Mouse (Mus musculus) urinary bladder, postnatal 36 days (tissue): ENCODE results near the gene Rab22a.

ENCODE experiments used
- DNase-seq, 2 experiments: peaks; one replicate each; pipeline ENCODE4 v3.0.0; 2022; ENCODE audit warnings: low spot score in 2 of 2, mixed read lengths in 1 of 2

Rab22a gene

DNA sequence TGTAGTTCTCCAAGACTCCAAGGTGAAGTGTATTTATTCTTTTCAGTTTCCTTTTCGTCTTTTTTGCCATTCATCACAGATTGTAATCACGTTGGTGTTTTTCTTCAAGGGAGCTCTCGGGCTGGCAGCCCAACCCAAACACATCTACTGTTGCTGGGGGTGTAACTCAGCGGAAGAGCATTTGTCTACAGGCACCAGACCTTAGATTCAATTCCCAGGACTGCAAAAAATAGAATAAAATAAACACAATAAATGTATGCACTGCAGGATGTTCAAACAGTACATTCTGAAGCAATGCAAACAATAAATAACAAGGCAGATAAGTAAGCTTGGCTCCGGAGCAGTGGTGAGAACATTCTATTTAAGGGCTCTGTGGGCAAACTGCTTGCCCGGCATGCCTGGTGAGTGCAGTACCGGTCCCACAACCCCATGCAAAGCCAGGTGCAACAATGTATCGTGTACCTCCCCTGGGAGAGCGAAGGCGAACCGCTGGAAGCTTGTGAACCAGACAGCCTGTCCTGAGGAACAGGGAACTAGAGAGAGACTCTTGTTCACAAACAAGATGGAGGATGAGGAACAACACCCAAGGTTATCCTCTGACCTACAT is 62.8 kb downstream of the Rab22a start:
- no peak for DNase-seq

DNA sequence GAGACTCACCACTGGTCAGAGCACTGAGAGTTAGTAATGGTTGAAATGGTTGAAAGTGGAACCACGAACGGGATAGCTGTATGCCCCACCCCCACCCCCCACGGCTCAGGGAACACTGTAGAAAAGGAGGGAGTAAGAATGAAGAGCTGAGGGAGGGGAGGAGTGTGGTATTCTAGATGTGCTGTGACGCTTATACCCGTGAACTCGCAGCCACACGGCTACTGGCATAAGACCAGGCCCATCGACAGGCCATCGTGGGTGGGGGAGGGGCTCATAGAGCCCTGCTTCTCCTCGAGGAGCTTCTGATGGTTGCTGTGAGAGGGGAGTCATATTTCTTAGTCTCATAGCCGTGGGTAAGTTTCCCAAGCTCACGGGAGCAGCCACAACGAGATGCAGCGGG is 64.8 kb downstream of the Rab22a start:
- no peak for DNase-seq

DNA sequence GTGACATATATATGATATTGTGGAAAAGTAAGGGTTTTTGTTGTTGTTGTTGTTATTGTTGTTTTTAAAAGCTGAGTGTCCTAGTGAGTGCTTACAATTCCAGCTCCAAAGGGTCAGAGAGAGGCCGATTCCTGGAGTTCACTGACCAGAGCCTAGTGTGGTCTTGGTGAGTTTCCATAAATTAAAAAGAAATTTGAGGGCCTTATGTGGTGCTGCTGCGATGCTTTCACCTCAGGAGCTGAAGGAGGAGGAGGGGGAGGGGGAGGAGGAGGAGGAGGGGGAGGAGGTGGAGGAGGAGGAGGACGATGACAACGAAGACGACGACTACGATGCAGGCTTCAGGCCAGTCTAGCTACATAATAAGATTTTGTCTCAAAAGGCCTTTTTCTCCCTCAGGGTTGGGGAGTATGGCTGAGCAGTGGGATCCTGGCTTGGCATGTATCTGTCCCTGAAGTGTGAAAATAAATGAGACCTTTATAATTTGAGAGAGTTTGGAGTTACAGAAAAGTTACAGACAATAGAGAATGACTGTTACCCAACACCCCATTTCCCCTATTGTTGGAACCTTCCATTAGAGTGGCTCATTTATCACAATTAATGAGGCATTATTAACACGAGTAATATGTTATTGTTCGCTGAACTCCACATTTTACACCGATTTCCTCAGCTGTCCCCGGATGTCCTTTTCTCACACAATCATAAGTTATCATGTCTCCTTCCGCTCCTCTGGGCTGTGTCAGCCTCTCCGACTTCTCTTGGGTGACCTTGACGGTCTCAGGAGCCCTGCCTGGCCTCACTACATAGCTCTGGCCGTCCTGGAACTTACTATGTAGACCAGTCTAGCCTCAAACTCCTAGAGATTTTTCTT is 65.6 kb downstream of the Rab22a start:
- DNase-seq: no peak

DNA sequence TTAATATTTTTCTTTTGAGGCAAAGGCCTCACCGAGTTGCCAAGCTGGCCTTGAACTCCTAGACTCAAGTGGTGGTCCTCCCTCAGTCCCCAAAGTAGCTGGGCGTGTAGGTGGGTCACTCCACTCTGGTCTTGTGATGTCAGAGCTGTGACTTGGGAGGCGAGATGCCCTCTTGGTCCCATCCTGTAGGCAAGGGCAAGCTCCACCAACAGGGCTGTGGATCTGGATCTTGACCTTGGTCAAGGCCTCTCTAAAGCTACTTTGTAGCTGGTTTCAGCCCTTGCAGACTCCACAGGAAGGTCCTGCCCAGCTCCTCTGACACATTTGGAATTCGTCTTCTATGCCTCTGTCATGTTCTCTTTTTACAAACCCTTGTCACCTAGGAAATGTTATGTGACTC is 66.3 kb downstream of the Rab22a start:
- no peak for DNase-seq

DNA sequence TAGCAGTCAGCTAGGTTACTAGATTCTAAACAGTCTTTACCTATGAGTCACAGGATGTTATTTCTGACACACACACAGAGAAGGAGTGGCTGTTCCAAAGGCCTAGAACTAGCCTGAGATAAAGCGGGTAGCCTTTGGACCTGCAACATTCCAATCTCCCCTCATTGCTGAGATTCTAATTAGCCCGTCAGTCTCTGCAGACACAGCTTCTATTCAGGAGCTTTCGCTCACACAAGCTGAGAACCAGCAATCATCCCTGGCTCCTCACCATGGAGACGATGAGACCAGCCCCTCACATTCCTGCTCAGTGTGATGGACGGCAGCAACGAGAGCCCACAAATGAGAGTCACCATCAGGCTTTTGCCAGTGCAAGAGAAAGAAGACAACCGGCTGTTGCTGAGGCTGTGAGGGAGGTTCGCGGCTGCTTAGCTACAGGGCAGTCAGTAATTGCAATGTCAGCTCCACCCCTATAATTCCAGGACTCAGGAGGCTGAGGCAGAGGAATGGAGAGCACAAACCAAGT is 70.9 kb downstream of the Rab22a start:
- no peak for DNase-seq

DNA sequence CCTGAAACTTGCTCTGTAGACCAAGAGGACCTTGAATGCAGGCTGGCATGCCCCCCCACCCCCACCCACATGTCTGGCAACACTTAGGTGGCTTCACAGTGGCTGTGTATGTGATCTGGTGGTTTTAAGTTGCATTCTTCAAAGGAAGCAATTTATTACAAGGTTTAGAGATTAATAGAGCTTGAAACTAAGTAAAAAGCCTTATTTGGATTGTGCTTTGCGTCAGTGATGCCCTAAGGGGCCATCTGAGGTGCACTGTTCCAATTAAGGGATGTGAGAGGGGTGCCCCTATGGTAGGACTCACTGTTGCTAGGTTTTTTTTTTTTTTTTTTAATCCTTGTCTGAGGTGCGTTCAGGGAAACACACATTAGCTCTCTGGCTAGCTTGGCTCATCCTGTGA is 74.9 kb downstream of the Rab22a start:
- DNase-seq: no peak

DNA sequence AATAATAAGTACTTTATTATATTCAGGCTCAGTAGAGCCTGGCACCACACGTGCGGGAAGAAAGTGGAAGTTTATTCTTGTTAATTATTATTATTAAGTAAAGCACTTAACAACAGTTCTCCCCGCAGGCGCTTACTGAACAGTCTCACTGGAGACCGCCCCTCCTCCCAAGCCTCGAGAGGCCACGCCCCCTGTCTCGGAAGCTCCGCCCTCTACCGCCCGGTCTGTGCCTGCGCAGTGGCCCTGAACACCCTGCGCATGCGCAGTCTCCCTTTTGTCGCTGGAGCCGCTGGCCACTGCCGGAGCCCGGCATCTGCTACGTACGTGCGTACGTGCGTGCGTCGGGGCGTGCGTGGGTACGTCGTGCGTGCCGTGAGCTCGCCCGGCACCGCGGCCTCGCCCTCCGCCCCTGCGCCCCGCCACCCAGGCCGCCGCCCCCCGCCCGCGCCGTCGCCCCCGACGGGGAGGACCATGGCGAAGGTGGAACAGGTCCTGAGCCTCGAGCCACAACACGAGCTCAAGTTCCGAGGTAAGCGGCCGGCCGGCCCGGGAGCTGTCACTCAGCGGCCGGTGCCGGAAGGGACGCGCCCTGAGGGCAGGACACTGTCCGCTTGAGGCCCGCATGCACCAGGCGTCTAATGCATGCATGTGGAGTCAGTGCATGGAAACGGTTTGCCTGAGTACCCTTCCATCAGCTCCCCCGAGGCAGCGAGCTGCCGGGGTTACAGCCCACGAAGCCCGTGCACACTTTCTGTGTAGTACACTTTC is 77.8 kb downstream of the Rab22a start, which contains the start of gene Vapb:
Gene Vapb (plus strand): TSS at position 290 of the 768 bp plus-strand sequence.
- DNase-seq: peak; percentile 99 to 100

DNA sequence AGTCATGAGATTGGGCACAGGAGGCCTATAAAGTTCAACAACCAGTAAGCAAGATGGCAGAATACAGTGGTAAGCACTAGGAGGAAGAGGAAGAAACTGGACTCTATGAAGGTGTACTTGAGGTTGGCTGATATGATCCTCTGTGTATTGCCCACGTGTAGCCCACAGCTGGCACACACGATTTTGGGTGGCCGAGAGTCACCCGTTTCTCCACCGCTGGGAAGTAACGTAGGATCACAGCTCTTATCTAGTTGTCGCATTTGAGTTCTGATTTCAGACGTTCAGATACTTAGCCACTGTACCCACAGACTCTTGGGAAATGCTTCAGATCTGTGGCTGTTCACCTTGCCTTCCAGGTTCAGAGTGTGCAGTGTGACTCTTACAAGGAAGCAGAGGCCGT is 78.7 kb downstream of the Rab22a start:
- no peak for DNase-seq

DNA sequence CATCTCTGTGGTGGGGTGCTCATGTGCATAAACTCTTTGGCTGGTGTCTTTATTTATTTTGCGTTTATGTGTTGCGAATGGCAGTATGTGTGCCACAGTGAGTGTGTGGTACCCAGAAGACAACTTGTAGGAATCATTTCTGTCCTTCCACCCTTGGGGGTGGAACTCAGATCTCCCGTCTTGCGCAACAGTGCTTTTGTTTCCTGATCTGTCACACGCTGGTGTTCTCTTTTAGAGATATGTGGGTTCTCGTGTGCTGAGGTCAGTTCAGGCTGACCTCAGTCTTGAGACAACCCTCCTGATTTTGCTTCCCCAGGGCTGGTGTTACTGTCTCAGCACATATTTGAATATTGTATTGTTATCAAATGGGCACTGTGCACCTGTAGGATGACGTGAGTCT is 79.5 kb downstream of the Rab22a start:
- no peak for DNase-seq

DNA sequence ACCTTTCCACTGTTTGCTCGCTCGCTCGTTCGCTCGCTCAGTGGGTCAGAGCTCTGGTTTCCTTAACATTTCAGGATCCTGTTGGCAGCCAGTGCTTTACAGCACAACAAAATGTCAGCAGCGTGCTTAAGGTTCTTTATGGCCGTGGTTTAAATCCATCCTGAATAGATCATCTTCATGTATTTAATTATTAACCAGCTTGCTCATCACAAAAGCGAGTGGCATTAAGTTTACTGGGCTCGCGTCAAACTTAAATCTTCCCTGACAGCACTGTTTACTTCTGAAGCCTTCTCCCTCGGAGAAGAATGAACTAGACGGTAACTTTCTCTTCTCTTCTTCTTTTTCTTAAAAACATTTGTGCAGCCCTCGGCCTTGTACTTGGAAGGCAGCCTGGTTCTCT is 82.5 kb downstream of the Rab22a start:
- no peak for DNase-seq

DNA sequence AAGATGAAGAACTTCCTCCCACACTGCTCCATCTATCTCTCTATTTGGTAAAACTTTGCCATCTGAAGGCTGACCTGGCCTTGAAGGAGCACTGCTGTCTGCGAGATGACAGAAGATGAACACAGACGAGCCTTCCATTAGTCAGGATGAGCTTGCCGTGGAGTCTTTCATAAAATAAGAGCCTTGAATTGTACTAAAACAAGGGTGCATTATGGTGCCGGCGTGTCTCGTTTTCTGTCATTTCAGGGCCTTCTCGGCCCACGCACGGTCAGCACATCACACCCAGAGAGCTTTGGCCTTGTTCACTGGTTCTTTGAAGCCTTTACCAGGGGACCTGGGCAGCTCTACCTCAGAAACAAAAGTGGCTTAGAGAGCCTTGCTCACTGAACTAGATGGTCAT is 83.2 kb downstream of the Rab22a start:
- DNase-seq: no peak

DNA sequence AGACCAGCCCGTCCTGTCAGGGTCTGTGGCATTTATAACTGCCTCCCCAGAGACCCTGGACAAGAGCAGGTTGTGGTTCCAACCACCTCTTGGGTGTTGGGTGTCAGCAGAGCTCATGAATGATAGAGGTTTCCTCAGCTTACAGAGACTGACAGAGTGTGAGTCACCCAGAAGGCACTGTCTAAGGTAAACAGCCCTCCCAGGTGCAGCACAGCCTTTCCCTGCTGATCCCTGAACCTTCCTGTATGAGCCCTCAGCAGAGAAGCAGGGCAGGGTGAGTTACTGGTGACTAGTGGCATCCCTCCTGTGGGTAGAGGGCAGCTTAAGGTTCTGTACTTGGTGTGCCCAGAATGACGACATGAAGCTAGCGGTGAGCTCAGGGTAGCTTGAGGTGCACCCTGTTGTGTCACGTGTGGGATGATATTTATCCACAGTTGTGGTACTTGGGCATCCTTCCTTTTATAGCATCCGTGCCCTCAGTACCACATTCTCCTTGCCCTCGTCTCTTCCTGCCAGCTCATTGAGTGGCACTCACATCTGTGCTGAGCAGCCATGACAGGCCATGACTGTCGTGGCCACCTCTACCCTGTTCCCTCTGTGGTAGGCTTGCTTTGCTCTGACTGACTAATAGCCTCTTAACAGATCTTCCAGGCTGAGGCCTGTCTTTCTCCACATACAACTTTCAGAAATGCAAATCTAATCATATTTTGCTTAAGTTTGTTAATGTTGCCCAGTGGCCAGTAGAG is 84.7 kb downstream of the Rab22a start:
- DNase-seq: no peak

DNA sequence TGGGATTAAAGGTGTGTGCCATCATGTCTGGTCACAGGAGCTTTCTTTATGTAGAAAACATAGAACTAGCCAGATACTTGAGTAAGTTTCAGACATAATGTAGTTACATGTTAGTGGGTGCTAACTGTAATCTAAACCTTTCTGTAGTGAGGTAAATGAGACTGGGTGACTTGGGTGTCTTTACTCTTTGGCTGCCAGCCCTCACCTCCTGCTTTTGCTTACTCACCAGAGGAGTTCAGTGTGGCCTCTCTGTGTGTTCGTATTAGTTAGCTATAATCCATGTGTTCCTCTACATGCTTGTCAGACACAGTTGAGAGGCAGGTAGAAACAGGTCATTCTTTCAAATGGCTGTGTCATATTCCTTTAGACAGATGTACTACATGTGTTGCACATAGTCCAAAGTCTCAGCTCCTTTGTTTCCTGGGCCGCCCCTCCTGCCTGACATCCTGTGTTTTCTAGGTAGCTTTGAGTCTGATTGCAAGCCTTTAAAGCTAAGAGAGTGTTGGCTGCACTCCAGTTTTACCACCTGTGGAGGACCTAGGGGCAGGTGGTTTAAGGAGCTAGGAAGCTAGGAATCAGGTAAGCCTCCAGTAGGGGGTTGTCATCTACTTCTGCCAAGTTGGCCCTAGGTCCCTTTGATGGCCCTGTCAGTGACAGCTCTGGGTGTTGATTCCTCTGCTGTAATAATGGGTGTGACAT is 89.5 kb downstream of the Rab22a start:
- no peak for DNase-seq

DNA sequence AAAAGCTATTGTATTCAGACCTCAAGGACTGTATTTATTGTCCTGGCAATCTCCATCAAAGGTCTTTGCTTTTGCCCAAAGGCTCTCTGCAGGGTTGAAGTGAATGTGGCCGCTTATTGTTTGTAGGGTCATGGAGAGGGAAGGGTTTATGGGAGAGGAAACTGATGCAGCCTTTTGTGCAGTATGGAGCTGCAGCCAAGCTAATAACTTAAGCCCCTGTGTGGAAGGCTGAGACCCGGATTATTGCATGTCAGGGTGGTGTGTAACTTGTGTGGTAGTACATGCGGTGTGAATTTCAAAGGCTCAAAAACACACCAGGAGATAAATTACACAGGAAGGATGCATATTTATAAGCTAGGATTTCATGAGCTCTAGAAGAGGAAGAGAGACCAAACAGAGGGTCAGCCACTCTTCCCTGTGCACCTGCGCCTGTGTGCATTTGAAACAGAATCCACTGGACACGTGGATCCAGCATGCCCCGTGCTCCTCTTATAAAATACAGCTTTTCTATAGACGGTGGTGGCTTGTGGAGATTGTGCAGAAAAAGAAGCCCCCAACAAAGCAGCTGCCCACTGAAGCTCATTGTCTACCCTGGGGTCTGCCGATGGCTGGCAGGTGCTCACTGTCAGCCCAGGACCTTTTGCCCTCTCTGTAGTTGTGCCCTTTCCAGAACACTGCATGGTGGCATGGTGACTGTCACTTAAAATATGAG is 96.0 kb downstream of the Rab22a start:
- DNase-seq: no peak
